Mouse (Mus musculus): ENCODE results near the gene Apex2. TPM values are rescaled to one million over a fixed set of nuclear protein-coding genes. Genes with fewer than 3 reads are reported as not detected.
"Not testable (repeated sequence)": the region's sequence is repeated elsewhere in the genome, so short reads cannot be mapped to it uniquely, and the experiment has no call there.

Apex2 gene
- total RNA-seq, 2 experiments from 2014 or later: 16.6 to 16.9 TPM

DNA sequence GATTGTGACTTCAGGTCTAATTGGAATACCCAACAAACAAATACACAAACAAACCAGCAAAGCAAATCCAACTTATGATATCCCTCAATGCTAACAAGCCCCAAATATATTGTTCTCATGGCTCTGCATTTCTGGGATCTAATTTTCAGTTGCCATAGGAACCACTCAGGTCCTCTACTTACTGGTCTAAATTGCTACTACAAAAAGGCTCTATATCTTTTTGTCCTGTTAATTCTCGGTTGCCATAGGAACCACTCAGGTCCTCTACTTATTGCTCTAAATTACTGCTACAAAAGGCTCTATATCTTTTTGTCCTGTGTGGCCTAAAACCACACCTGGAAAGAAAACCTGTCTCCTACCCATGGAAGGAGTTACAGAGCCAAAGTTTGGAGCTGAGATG, 75.5 kb downstream of the Apex2 start:
- intact Hi-C loops (cut with DNase I): loop anchor here (10.0 kb wide), 1 partner anchor 141 kb away; the partner anchor contains the start of gene Tro
- no peak for DNase-seq (ENCODE audit: extremely low spot score in 1 of 2, low spot score in 2 of 2)

DNA sequence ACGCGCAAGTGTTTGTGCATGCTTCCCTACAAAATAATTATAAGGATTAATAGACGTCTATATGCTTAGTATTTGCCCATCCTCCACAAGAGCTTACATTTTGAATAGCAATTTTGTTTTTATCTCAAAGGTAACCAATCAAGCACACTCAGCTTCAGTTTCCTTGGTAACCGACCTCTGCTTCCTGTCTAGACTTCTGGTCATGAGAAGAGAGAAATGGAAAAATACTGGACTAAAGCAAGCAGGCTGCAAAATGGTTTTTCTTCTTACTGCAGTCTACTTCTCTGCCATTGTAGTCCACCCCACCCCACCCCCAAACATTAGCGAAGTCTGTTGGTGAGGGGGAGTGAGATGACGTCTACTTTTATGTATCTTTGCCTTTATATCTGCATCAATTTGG, 78.4 kb downstream of the Apex2 start:
- intact Hi-C loops (cut with DNase I): loop anchor here (10.0 kb wide), 1 partner anchor 144 kb away; the partner anchor contains the start of gene Tro
- no peak for DNase-seq (ENCODE audit: extremely low spot score in 1 of 2, low spot score in 2 of 2)

DNA sequence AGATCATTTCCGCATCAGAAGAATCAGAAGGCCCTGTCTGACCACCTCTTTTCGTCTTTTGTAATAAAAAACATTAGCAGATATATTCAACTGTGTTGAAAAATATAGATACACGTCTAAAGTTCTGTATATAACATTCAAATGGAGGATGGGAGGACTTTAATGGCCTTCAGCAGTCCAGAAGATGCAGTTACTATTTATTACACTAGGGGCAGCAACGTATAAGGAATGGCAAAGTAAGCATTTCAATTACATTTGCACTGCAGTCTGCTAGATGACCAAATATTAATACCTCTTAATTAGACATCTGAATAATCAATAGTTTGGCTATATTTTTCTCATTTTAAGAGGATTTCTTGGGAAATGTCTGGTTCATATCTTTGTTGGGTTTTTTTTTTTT, 79.0 kb downstream of the Apex2 start:
- intact Hi-C loops (cut with DNase I): loop anchor here (10.0 kb wide), 1 partner anchor 144 kb away; the partner anchor contains the start of gene Tro
- peak in 1 of 2 experiments; percentile 49 for DNase-seq (ENCODE audit: extremely low spot score in 1 of 2, low spot score in 2 of 2)

DNA sequence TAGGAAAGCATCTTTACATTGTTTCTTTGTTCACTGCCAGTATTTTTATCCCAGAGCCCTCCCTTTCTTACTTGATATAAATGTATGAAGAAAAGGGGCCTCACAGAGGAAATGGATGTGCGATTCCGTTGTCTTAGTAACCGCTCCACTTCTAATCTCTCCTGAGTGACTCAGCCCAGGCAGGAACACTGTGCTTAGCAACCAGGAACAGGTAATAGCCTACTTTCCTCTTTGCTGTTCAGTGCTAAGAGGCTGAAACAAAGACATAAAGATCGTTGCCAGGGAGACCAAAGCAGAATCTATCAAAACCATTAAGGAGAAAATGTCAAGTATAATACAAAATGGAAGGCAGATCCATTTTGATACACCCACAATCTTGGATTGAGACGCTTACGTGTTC, 81.0 kb downstream of the Apex2 start:
- intact Hi-C loops (cut with DNase I): no loop called here
- DNase-seq (ENCODE audit: extremely low spot score in 1 of 2, low spot score in 2 of 2): peak in 1 of 2 experiments; percentile 8

DNA sequence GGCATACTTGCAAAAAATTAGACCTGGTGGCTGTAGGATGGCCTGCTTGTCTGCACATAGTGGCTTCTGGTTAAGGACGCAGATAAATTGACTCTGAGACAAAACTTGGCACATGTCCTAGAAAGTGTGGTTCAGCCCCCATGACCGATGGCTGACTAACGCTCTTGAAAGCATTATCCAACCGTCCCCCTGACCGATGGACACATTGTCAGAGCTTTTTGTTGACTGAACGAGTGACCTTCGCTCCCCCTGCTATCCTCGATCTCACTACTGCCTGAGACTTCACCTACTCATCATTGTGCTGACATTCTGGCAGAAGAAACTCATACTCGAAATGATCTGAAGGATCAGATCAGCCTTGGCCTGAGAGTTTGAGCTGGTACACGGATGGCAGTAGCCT, 101.9 kb downstream of the Apex2 start:
- DNase-seq (ENCODE audit: extremely low spot score in 1 of 2, low spot score in 2 of 2); intact Hi-C loops (cut with DNase I): not testable (repeated sequence)

DNA sequence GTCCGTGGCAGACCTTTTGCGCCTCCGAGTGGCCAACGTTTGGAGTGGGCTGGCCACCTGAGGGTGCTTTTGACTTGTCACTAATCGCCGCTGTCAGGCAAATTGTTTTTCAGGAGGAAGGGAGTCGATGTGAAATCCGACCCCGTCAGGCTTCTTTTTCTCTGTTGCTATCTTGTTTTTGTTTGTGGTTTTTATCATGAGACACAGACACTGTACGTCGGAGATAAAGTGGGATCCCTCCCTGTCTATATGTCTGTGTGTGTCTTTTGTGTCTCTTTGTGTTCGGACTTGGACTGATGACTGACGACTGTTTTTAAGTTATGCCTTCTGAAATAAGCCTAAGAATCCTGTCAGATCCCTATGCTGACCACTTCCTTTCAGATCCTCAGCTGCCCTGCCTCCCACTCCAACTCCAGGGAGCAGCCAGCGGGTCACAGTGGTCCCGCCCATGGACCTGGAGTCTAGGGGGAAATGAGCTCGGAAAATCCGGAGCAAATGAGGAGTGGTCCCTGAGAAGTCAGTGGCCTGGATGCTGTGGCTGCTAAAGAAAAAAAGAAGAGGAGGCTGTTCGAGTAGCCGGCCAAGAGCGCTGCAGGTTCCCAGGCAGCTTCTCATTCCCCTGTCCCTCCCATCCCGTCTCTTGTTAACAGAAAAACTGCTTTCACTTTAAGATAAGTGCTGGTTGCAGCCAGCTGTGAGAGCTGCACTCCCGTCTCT, 103.2 kb downstream of the Apex2 start:
- intact Hi-C loops (cut with DNase I); DNase-seq (ENCODE audit: extremely low spot score in 1 of 2, low spot score in 2 of 2): not testable (repeated sequence)

DNA sequence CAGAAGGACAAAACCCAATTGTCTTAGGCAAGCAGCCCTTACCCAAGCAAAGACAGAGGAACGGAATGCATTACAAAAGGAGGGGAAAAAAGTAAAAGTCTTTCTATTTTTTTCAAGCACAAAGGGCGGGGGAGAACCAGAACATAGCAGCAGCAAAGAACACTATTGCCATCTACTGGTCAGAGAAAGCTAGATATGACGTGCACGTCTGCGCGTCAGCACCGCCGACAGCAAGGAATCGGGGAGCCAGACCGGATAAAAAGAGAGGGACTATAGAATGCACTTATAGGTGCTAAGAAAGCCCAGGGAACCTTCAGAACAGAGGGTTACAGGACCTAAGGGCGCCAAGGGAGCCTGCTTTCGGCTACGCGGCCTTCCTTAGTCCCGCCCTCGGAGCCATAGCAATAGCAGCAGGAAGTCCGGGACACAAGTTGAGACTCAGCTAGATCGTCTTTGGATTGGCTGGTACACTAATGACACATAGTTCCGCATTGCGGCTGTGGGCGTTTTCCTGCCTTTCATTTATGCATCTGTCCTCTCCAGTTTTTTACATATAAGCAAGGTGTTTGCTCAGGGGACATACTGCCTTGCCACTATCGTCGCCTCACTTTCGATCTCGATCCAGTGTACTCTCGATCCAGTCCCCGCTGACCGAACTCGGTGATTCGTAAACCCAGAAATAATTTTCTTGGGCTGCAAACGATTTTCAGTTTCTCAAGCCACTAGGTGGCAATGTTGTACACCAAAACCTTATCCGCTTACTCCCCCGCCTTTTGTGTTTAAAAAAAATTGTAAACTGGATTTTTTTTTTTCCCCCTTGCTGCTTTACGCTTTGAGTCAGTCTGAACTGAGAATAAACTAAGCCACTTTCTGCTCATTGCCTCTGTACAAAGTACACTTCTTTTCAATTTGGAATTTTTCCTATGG, 111.6 kb downstream of the Apex2 start:
- peak; percentile 84 to 91 for DNase-seq (ENCODE audit: extremely low spot score in 1 of 2, low spot score in 2 of 2)
- intact Hi-C loops (cut with DNase I): no loop called here

DNA sequence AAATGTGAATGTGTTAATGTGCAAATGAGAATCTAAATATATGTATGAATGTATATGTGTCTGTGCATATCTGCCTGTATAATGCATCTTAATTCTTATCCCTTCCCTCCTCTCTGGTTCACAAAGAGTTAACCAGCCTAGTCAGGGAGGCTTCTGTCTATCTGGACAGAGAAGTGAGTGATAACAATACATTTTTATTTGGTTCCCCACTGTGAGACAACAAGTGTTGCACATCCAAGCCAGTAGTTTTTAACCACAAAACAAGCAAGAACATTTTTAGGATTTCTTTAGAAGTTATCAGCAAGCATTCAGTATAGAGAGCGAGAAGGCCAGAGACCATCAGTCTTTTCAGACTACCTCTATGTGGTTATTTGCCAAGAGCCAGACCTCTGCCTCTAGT, 118.3 kb downstream of the Apex2 start:
- intact Hi-C loops (cut with DNase I): no loop called here
- no peak for DNase-seq (ENCODE audit: extremely low spot score in 1 of 2, low spot score in 2 of 2)

Small RNA genes lying within 50 kb of the gene (microRNA-seq; reads per million reads assigned to microRNA genes)
- not detected for gene Mir3620

Other genes starting within 250 kb of the Apex2 start
- gene Tmem29, start 130.7 kb downstream of the Apex2 start, total RNA-seq (2021): 10 to 100 TPM; 53.1 to 55.1 TPM
- 10 to 100 TPM in 1 of 2 experiments, 1 to 10 TPM in 1; 7.6 to 13.8 TPM for gene Alas2, start 42.5 kb downstream of the Apex2 start, total RNA-seq (2021)
- gene Pfkfb1, start 1.6 kb downstream of the Apex2 start, total RNA-seq (2021): 1 to 10 TPM; 3.6 TPM
- gene Tro, start 67.7 kb upstream of the Apex2 start, total RNA-seq (2021): 100 to 1,000 TPM; 153 to 162 TPM
- gene Maged2, start 224.5 kb upstream of the Apex2 start, total RNA-seq (2021): 100 to 1,000 TPM in 1 of 2 experiments, 10 to 100 TPM in 1; 92.6 to 101 TPM